Mouse (Mus musculus) liver, postnatal 0 days (tissue): ENCODE data around the gene Sypl2.

Source experiments
- CTCF ChIP-seq: sonication (generic); IDR thresholded peaks from 2 replicates; pipeline ENCODE4 v1.5.1; 2016; ENCODE audit warnings: antibody characterized with exemption, low read depth
- EP300 ChIP-seq: IDR thresholded peaks from 2 replicates; pipeline ENCODE4 v1.6.1; 2016; ENCODE audit warnings: antibody characterized with exemption, low read depth, mild to moderate bottlenecking

- no peak for TF ChIP-seq CTCF
- TF ChIP-seq EP300 = no peak
Measured at GRCm38 (mm10) chr3:108227521-108227920, 1.1 kb upstream of the Sypl2 start.
